Mouse (Mus musculus) cortical plate, adult 2 months (tissue): ENCODE measurements around the gene Sult2b1.

Experiments
- CTCF ChIP-seq: fragments of 200-500 bp; IDR thresholded peaks from 2 replicates; pipeline ENCODE4 v1.5.1; 2011; ENCODE audit warnings: mild to moderate bottlenecking, control low read depth, low read length; ENCODE audit not compliant: insufficient read depth; ENCODE audit errors: extremely low read depth
- POLR2A ChIP-seq: fragments of 200-500 bp; IDR thresholded peaks from 2 replicates; pipeline ENCODE4 v1.6.1; 2011; ENCODE audit warnings: mild to moderate bottlenecking, low read length, control low read depth; ENCODE audit not compliant: insufficient read depth; ENCODE audit errors: extremely low read depth

GRCm38 (mm10) chr7:45793969-45794585 lies 9.6 kb upstream of the Sult2b1 start:
- TF ChIP-seq POLR2A (no peak), CTCF (no peak)
